Mouse (Mus musculus) midbrain, embryonic 15.5 days (tissue): ENCODE measurements around the gene Rab7b. TPM values are rescaled to one million over a fixed set of nuclear protein-coding genes. Genes with fewer than 3 reads are reported as not detected.

Experiments
- ATAC-seq: fragments of 200-750 bp; cut with Nextera tagmentation; replicated peaks from 2 replicates; pipeline ENCODE4 v1.8.0; 2017; ENCODE audit warnings: moderate TSS enrichment
- H3K27ac ChIP-seq: fragments of 300-500 bp; sonication (generic); 2 replicates; pipeline ENCODE4 v1.5.1; 2015; ENCODE audit warnings: mild to moderate bottlenecking, inconsistent platforms
- H3K27me3 ChIP-seq: fragments of 300-500 bp; sonication (generic); replicated peaks from 2 replicates; pipeline ENCODE4 v1.6.1; 2015; ENCODE audit warnings: inconsistent platforms
- H3K36me3 ChIP-seq: fragments of 300-500 bp; sonication (generic); replicated peaks from 2 replicates; pipeline ENCODE4 v1.6.1; 2015; ENCODE audit warnings: inconsistent platforms
- H3K4me1 ChIP-seq: fragments of 300-500 bp; sonication (generic); 2 replicates; pipeline ENCODE4 v1.6.1; 2015; ENCODE audit warnings: inconsistent platforms
- H3K4me2 ChIP-seq: fragments of 300-500 bp; sonication (generic); 2 replicates; pipeline ENCODE4 v1.6.1; 2015; ENCODE audit warnings: inconsistent platforms, mild to moderate bottlenecking, moderate library complexity
- H3K4me3 ChIP-seq: fragments of 300-500 bp; sonication (generic); 2 replicates; pipeline ENCODE4 v1.5.1; 2015; ENCODE audit warnings: mild to moderate bottlenecking, inconsistent platforms
- H3K9ac ChIP-seq: fragments of 300-500 bp; sonication (generic); 2 replicates; pipeline ENCODE4 v1.6.1; 2015; ENCODE audit warnings: mild to moderate bottlenecking, inconsistent platforms
- H3K9me3 ChIP-seq: fragments of 300-500 bp; sonication (generic); 2 replicates; pipeline ENCODE4 v1.6.1; 2016; ENCODE audit warnings: inconsistent platforms
- WGBS: fragments of 180-500 bp; shearing (Covaris S2); methylation state at CpG from one replicate; pipeline ENCODE4 v1.1.7; 2015; ENCODE audit warnings: mixed read lengths; 5-methylcytosine and 5-hydroxymethylcytosine counted together
- polyA plus RNA-seq: library from polyadenylated mRNA; unstranded; fragments of >200 nt; fragmentation: Nextera tagmentation; extraction: Ambion mirVana; gene quantifications from 2 replicates; pipeline ENCODE4 v1.2.1, GENCODE M21; 2015

The Rab7b gene
- polyA plus RNA-seq, 1 experiment from 2014 or later: 1.1 TPM

GRCm38 (mm10) chr1:131749706-131750545, 61.4 kb downstream of the Rab7b start:
- 82% methylated on average over 15 of the region's 15 CpGs for WGBS
- ATAC-seq: no peak

GRCm38 (mm10) chr1:131751181-131751890, 62.8 kb downstream of the Rab7b start:
- H3K36me3 ChIP-seq: no peaks in the 10 kb centered on the region
- no peak for ATAC-seq
- no peak overlapping the region for H3K9ac ChIP-seq
- no peak overlapping the region for H3K4me3 ChIP-seq
- no peaks in the 10 kb centered on the region for H3K9me3 ChIP-seq
- H3K4me1 ChIP-seq: no peaks in the 10 kb centered on the region
- WGBS: 70% methylated on average over 3 of the region's 3 CpGs
- H3K4me2 ChIP-seq: no peak overlapping the region
- H3K27me3 ChIP-seq: no peaks in the 10 kb centered on the region
- H3K27ac ChIP-seq: no peak overlapping the region

More at GRCm38 (mm10) chr1:131749706-131750545, 61.4 kb downstream of the Rab7b start:
- no peaks in the 10 kb centered on the region for H3K27me3 ChIP-seq
- no peaks in the 10 kb centered on the region for H3K4me1 ChIP-seq
- no peaks in the 10 kb centered on the region for H3K9me3 ChIP-seq
- H3K36me3 ChIP-seq: no peaks in the 10 kb centered on the region
- H3K27ac ChIP-seq: no peak overlapping the region
- no peak overlapping the region for H3K4me3 ChIP-seq
- no peak overlapping the region for H3K4me2 ChIP-seq
- H3K9ac ChIP-seq: no peak overlapping the region

GRCm38 (mm10) chr1:131751891-131752311, 63.4 kb downstream of the Rab7b start:
- no peak overlapping the region for H3K27ac ChIP-seq
- H3K4me2 ChIP-seq: no peak overlapping the region
- H3K9ac ChIP-seq: no peak overlapping the region
- no peak for ATAC-seq
- no peak overlapping the region for H3K4me3 ChIP-seq
- WGBS: 61% methylated on average over 10 of the region's 10 CpGs
- no peaks in the 10 kb centered on the region for H3K4me1 ChIP-seq
- H3K27me3 ChIP-seq: no peaks in the 10 kb centered on the region
- no peaks in the 10 kb centered on the region for H3K36me3 ChIP-seq
- H3K9me3 ChIP-seq: no peaks in the 10 kb centered on the region

- Histone ChIP-seq H3K9me3 (no peaks in the 10 kb centered on the region), H3K36me3 (no peaks in the 10 kb centered on the region), H3K4me1 (no peaks in the 10 kb centered on the region), H3K9ac (no peak overlapping the region), H3K4me2 (no peak overlapping the region), H3K27me3 (no peaks in the 10 kb centered on the region), H3K27ac (no peak overlapping the region), H3K4me3 (no peak overlapping the region)
- ATAC-seq: no peak
- 85% methylated on average over 3 of the region's 3 CpGs for WGBS
These were observed 65.8 kb downstream of the Rab7b start for GRCm38 (mm10) chr1:131754212-131754829.

GRCm38 (mm10) chr1:131754916-131755315, 66.4 kb downstream of the Rab7b start:
- no peak for ATAC-seq
- no peaks in the 10 kb centered on the region for H3K36me3 ChIP-seq
- no peak overlapping the region for H3K27ac ChIP-seq
- H3K9ac ChIP-seq: no peak overlapping the region
- H3K4me2 ChIP-seq: no peak overlapping the region
- no peaks in the 10 kb centered on the region for H3K4me1 ChIP-seq
- WGBS: 95% methylated on average over 4 of the region's 4 CpGs
- H3K4me3 ChIP-seq: no peak overlapping the region
- H3K9me3 ChIP-seq: no peaks in the 10 kb centered on the region
- H3K27me3 ChIP-seq: no peaks in the 10 kb centered on the region

GRCm38 (mm10) chr1:131757211-131757610, 68.7 kb downstream of the Rab7b start:
- no peak for ATAC-seq
- 92% methylated on average over 6 of the region's 6 CpGs for WGBS

GRCm38 (mm10) chr1:131758796-131759195, 70.3 kb downstream of the Rab7b start:
- no peak for ATAC-seq
- H3K9me3 ChIP-seq: no peaks in the 10 kb centered on the region
- WGBS: 34% methylated on average over 7 of the region's 7 CpGs
- H3K4me3 ChIP-seq: no peak overlapping the region
- no peaks in the 10 kb centered on the region for H3K36me3 ChIP-seq
- no peak overlapping the region for H3K9ac ChIP-seq
- no peak overlapping the region for H3K27ac ChIP-seq
- no peaks in the 10 kb centered on the region for H3K4me1 ChIP-seq
- no peak overlapping the region for H3K4me2 ChIP-seq
- H3K27me3 ChIP-seq: no peaks in the 10 kb centered on the region

More at GRCm38 (mm10) chr1:131757211-131757610, 68.7 kb downstream of the Rab7b start:
- Histone ChIP-seq H3K4me1 (no peaks in the 10 kb centered on the region), H3K9me3 (no peaks in the 10 kb centered on the region), H3K27ac (no peak overlapping the region), H3K9ac (no peak overlapping the region), H3K36me3 (no peaks in the 10 kb centered on the region), H3K27me3 (no peaks in the 10 kb centered on the region), H3K4me3 (no peak overlapping the region), H3K4me2 (no peak overlapping the region)

GRCm38 (mm10) chr1:131759667-131760427, 71.4 kb downstream of the Rab7b start:
- Histone ChIP-seq H3K9me3 (no peaks in the 10 kb centered on the region), H3K4me2 (no peak overlapping the region), H3K27ac (no peak overlapping the region), H3K27me3 (no peaks in the 10 kb centered on the region), H3K9ac (no peak overlapping the region), H3K4me1 (no peaks in the 10 kb centered on the region), H3K4me3 (no peak overlapping the region), H3K36me3 (no peaks in the 10 kb centered on the region)
- no peak for ATAC-seq
- WGBS: 64% methylated on average over 9 of the region's 9 CpGs

- 92% methylated on average over 3 of the region's 3 CpGs for WGBS
These were observed 71.9 kb downstream of the Rab7b start for GRCm38 (mm10) chr1:131760428-131760820.

GRCm38 (mm10) chr1:131761079-131761831, 72.8 kb downstream of the Rab7b start:
- Histone ChIP-seq H3K27me3 (no peaks in the 10 kb centered on the region), H3K9me3 (no peaks in the 10 kb centered on the region), H3K36me3 (no peaks in the 10 kb centered on the region), H3K4me1 (peaks cover 3% of the 10 kb centered on the region; the same call in 1 of the 2 replicates), H3K4me2 (no peak overlapping the region), H3K4me3 (no peak overlapping the region), H3K9ac (no peak overlapping the region), H3K27ac (no peak overlapping the region)
- 89% methylated on average over 13 of the region's 13 CpGs for WGBS
- no peak for ATAC-seq

More at GRCm38 (mm10) chr1:131760428-131760820, 71.9 kb downstream of the Rab7b start:
- H3K9me3 ChIP-seq: no peaks in the 10 kb centered on the region
- H3K27me3 ChIP-seq: no peaks in the 10 kb centered on the region
- no peaks in the 10 kb centered on the region for H3K4me1 ChIP-seq
- no peak overlapping the region for H3K4me3 ChIP-seq
- no peak overlapping the region for H3K9ac ChIP-seq
- no peak overlapping the region for H3K4me2 ChIP-seq
- no peaks in the 10 kb centered on the region for H3K36me3 ChIP-seq
- no peak overlapping the region for H3K27ac ChIP-seq
- ATAC-seq: no peak

- H3K27me3 ChIP-seq: no peaks in the 10 kb centered on the region
- H3K9me3 ChIP-seq: no peaks in the 10 kb centered on the region
- H3K4me1 ChIP-seq: peaks cover 3% of the 10 kb centered on the region; the same call in 1 of the 2 replicates
- ATAC-seq: no peak
- no peak overlapping the region for H3K27ac ChIP-seq
- H3K4me3 ChIP-seq: no peak overlapping the region
- WGBS: 61% methylated on average over 9 of the region's 9 CpGs
- no peaks in the 10 kb centered on the region for H3K36me3 ChIP-seq
- no peak overlapping the region for H3K4me2 ChIP-seq
- no peak overlapping the region for H3K9ac ChIP-seq
These were observed 75.2 kb downstream of the Rab7b start for GRCm38 (mm10) chr1:131763683-131764082.
